Mouse (Mus musculus): ENCODE measurements around the gene Nt5c3b. TPM values are rescaled to one million over a fixed set of nuclear protein-coding genes. Genes with fewer than 3 reads are reported as not detected.

Nt5c3b gene
- polyA plus RNA-seq, 1 experiment, result 63.7 TPM

GRCm38 (mm10) chr11:100409686-100410085 is 31.9 kb downstream of the Nt5c3b start:
- TF ChIP-seq GATA1 (IDR thresholded peaks at IDR 0.05; ENCODE audit: low read length), result no peak

- TF ChIP-seq GATA1 (IDR thresholded peaks at IDR 0.05; ENCODE audit: low read length), result no peak
Observed at GRCm38 (mm10) chr11:100408835-100409462, 32.7 kb downstream of the Nt5c3b start.

GRCm38 (mm10) chr11:100408076-100408834 is 33.4 kb downstream of the Nt5c3b start:
- no peak for TF ChIP-seq GATA1 (IDR thresholded peaks at IDR 0.05; ENCODE audit: low read length)

GRCm38 (mm10) chr11:100406995-100407705 is 34.5 kb downstream of the Nt5c3b start:
- TF ChIP-seq GATA1 (IDR thresholded peaks at IDR 0.05; ENCODE audit: low read length), result no peak

- TF ChIP-seq GATA1 (IDR thresholded peaks at IDR 0.05; ENCODE audit: low read length), result no peak
Observed at GRCm38 (mm10) chr11:100406273-100406672, 35.3 kb downstream of the Nt5c3b start.

GRCm38 (mm10) chr11:100404456-100405074 is 37.0 kb downstream of the Nt5c3b start:
- TF ChIP-seq GATA1 (IDR thresholded peaks at IDR 0.05; ENCODE audit: low read length), result no peak

GRCm38 (mm10) chr11:100403445-100404134 is 38.0 kb downstream of the Nt5c3b start:
- TF ChIP-seq GATA1 (IDR thresholded peaks at IDR 0.05; ENCODE audit: low read length), result no peak

- TF ChIP-seq GATA1 (IDR thresholded peaks at IDR 0.05; ENCODE audit: low read length), result no peak
Observed at GRCm38 (mm10) chr11:100402682-100403081, 38.9 kb downstream of the Nt5c3b start.

- no peak for TF ChIP-seq GATA1 (IDR thresholded peaks at IDR 0.05; ENCODE audit: low read length)
Observed at GRCm38 (mm10) chr11:100402240-100402639, 39.4 kb downstream of the Nt5c3b start.

- no peak for TF ChIP-seq GATA1 (IDR thresholded peaks at IDR 0.05; ENCODE audit: low read length)
Observed at GRCm38 (mm10) chr11:100400842-100401241, 40.8 kb downstream of the Nt5c3b start.

- TF ChIP-seq GATA1 (IDR thresholded peaks at IDR 0.05; ENCODE audit: low read length), result no peak
Observed at GRCm38 (mm10) chr11:100399727-100400538, 41.7 kb downstream of the Nt5c3b start.

GRCm38 (mm10) chr11:100399320-100399719 is 42.3 kb downstream of the Nt5c3b start:
- no peak for TF ChIP-seq GATA1 (IDR thresholded peaks at IDR 0.05; ENCODE audit: low read length)

GRCm38 (mm10) chr11:100398517-100398916 is 43.1 kb downstream of the Nt5c3b start:
- no peak for TF ChIP-seq GATA1 (IDR thresholded peaks at IDR 0.05; ENCODE audit: low read length)

GRCm38 (mm10) chr11:100397600-100398389 is 43.8 kb downstream of the Nt5c3b start, which contains the start of gene Jup:
Gene Jup, minus strand, starts transcription at chr11:100397763.
- no peak for TF ChIP-seq GATA1 (IDR thresholded peaks at IDR 0.05; ENCODE audit: low read length)
